Mouse (Mus musculus) frontal cortex, adult (tissue): ENCODE measurements around the gene Gmppa.

Experiments
- ATAC-seq: cut with Nextera tagmentation; 2 replicates; pipeline ENCODE4 v1.9.2; 2017; ENCODE audit warnings: mild to moderate bottlenecking, moderate library complexity, mixed read lengths; ENCODE audit not compliant: low TSS enrichment

The Gmppa gene

DNA sequence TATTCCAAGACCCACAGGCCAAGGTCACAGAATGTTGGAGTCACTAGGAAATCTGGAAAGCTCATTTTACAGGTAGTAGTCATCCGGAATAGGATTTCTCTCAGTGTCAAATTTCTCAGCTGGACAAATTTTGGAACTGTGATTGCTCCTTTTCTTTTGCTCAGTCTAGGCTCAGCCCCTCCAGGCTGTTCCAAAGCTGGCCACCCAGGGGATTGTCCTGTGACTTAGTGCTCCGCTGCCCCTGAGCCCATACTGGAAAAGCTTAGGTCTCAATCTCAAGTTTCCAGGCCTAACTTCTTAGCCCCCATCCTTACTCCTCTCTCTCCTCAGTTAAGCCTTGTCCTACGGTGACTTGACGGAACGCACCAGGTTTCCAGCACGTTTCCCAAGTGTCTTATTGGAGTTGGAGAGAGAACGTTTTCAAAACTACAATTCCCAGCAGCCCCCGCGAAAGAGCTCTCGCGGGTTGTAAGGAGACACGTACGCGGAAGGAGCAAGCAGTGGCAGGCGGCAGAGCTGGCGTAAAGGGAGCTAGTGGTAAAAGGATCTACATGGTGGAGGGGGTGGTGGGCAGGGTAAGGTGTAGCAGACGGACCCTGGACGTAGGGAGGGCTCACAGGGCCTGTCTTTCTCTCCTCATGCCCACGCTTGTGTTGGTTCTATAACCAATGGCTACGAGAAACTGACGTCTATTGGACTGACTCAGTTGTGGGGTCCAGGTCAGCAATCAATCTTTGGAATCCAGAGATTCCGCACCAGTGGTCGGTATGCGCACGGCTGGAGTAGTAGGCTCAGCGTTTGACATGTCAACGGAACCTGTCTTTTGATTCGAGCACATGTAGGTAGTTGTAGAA lies at the start of gene Gmppa:
TSS of gene Gmppa (plus strand) at position 456 of the 854 bp plus-strand sequence.
- ATAC-seq: peak; percentile 91

DNA sequence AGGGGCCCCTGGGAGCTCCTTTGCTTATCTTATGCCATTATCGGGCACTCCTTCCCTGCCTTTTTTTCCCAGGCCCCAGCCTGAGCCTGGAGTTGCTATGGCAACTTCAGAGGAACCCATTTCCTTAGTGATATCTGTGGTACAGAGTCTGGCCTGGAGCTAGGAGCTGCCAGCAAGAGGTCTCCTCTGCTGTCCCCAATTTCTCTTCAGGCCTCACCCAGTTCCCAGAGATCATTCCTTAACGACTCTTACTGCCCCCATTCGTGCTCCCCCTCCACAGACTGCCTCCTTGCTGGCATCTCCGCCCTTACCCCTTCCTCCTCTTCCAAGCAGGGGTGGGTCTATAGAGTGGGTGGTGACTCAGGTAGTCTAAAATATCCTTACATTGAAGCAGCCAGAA lies 49.6 kb upstream of the Gmppa start:
- peak; percentile 20; the same call in 1 of the 2 replicates for ATAC-seq

DNA sequence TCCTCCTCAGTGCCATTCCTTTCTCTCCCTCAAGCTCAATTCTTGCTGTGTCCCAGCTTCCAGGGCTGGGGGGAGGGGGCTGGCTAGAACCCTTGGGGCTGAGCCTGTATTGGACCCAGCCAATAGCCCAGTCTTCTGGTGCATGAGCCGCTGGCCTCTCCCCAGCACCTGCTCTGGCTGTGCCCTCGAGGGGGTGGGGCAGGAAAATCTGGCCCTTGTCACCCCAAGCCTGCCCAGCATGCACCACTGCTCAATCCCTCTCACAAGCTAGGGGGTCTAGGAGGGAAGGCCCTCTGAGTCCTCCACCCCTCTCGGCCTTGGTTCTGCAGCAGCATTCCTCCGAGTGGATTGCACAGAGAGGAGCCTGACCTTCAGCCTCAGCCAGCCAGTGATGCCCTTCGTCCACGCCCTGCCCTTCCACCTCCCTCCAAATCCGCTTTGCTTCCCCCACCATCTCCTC lies 48.2 kb upstream of the Gmppa start:
- no peak for ATAC-seq

DNA sequence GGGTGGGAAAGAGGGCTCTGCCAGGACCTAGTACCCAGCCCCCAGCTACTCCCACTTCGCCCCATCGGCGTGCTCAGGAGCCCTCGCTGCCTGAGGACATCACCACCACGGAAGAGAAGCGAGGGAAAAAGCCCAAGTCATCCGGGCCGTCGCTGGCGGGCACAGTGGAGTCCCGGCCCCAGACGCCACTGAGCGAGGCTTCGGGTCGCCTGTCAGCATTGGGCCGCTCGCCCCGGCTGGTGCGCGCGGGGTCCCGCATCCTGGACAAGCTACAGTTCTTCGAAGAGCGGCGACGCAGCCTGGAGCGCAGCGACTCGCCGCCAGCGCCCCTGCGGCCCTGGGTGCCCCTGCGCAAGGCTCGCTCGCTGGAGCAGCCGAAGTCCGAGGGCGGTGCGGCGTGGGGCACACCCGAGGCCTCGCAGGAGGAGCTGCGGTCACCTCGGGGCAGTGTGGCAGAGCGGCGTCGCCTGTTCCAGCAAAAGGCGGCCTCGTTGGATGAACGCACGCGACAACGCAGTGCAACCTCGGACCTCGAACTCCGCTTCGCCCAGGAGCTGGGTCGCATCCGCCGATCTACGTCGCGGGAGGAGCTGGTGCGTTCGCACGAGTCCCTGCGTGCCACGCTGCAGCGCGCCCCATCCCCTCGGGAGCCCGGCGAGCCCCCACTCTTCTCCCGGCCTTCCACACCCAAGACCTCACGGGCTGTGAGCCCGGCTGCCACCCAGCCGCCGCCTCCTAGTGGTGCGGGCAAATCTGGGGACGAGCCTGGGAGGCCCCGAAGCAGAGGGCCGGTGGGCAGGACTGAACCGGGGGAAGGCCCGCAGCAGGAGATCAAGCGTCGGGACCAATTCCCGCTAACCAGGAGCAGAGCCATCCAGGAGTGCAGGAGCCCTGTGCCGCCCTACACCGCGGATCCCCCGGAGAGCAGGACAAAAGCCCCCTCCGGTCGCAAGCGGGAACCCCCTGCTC lies 47.5 kb upstream of the Gmppa start:
- ATAC-seq: no peak

- ATAC-seq: no peak
These were observed 46.7 kb upstream of the Gmppa start for GRCm38 (mm10) chr1:75388898-75389515.

- peak; percentile 62 for ATAC-seq
These were observed 42.6 kb upstream of the Gmppa start for GRCm38 (mm10) chr1:75393139-75393538.

GRCm38 (mm10) chr1:75393846-75394245 lies 41.9 kb upstream of the Gmppa start:
- no peak for ATAC-seq

GRCm38 (mm10) chr1:75398761-75399402 lies 36.8 kb upstream of the Gmppa start:
- ATAC-seq: peak; percentile 28; the same call in 1 of the 2 replicates

- ATAC-seq: peak; percentile 33
These were observed 35.8 kb upstream of the Gmppa start for GRCm38 (mm10) chr1:75399755-75400492.

- ATAC-seq: no peak
These were observed 35.1 kb upstream of the Gmppa start for GRCm38 (mm10) chr1:75400493-75401115.

- no peak for ATAC-seq
These were observed 30.2 kb upstream of the Gmppa start for GRCm38 (mm10) chr1:75405547-75405946.

DNA sequence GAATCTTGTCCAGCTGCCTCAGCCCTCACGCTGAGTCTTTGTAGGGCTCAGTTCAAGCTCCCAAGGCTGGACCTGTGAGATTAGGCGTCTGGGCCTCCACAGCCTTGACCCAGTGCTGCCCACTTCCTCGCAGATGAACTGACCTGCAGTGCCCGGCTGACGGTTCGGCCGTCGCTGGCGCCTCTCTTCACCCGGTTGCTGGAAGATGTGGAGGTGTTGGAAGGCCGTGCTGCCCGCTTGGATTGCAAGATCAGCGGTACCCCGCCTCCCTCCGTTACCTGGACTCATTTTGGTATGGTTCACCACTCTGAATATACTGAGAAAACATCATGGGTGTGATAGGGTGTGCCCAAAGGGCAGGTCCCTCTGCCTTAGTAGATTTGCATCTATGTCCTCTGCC lies 29.6 kb upstream of the Gmppa start:
- no peak for ATAC-seq

DNA sequence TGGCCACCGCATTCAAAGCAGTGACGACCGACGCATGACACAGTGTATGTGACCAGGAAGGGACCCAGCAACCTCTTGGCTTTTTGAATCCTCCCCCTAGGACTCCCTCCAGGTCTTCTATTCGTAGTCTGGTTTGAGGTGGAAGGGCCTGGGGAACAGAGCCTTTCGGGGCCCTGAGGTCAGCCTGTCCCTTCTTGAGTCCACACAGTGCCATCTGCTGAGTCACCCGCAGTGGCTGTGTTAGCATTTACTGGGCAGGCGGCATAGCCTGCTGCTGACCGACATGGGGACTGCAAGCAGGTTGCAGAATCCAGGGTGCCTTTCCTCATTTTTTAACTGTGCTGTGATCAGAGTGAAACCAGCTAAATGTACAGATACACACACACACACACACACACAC lies 28.7 kb upstream of the Gmppa start:
- no peak for ATAC-seq

DNA sequence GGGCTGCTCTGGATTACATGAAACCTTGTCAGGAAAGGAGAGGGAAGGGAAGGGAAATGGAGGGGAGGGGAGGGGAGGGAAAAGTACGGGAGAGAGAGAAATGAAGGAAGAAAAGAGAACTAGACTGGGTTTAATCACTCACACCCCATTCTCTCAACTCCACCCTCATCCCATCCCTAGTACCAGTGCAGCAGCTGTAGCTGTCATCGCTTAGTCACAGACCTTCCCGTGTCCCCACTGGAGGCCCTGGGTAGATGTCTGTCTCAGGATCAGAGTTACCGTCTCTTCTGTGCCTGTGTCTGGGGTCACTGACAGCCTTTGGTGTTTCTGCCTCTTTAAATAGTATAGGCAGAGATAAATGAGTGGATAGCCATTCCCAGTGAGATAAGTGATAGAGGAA lies 27.5 kb upstream of the Gmppa start:
- 0 out of 2 replicates have a peak, but pooled peaks have one; percentile 48 for ATAC-seq

GRCm38 (mm10) chr1:75409950-75410349 lies 25.8 kb upstream of the Gmppa start:
- ATAC-seq: peak; percentile 10; the same call in 1 of the 2 replicates

DNA sequence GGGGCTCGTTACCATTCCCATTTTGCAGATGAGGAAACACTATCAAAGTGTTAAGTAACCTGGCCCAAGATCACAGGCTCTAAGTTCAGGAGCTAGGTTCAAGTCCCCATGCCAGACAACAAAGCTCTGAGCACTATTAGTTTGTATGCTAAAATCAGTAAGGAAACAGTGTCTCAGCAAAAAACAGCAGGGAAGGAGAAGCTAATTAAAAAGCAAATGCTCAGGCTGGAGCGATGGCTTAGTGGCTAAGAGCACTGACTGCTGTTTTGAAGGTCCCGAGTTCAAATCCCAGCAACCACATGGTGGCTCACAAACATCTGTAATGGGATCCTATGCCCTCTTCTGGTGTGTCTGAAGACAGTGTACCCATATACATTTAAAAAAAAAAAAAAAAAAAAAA lies 23.5 kb upstream of the Gmppa start:
- ATAC-seq: no peak

GRCm38 (mm10) chr1:75413749-75414148 lies 22.0 kb upstream of the Gmppa start:
- peak; percentile 42; the same call in 1 of the 2 replicates for ATAC-seq

DNA sequence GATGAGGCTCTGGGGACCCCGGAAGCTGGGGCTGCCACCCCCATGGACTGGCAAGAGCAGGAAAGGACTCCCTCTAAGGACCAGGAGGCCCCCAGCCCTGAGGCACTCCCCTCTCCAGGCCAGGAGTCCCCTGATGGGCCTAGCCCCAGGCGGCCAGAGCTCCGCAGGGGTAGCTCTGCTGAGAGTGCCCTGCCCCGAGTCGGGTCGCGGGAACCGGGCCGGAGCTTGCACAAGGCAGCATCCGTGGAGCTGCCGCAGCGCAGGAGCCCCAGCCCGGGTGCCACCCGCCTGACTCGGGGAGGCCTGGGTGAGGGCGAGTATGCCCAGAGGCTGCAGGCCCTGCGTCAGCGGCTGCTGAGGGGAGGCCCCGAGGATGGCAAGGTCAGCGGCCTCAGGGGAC lies 13.9 kb upstream of the Gmppa start:
- no peak for ATAC-seq

GRCm38 (mm10) chr1:75422216-75422822 lies 13.4 kb upstream of the Gmppa start:
- no peak for ATAC-seq
